Mouse (Mus musculus) kidney, embryonic 14.5 days (tissue): ENCODE measurements at regions not wholly inside any gene's neighbourhood (a gene's known extent, or its start where the extent isn't known, plus 50 kb on each side); places are given as distances from the start of the nearest gene placed in this dataset.

Experiments
- ATAC-seq: fragments of 200-750 bp; cut with Nextera tagmentation; 2 replicates; pipeline ENCODE4 v1.8.0; 2017; ENCODE audit warnings: moderate number of reproducible peaks, mild to moderate bottlenecking, moderate TSS enrichment, moderate library complexity; ENCODE audit not compliant: low FRiP score, low TSS enrichment
- H3K27ac ChIP-seq: fragments of 300-500 bp; sonication (generic); 2 replicates; pipeline ENCODE4 v1.5.1; 2014; ENCODE audit warnings: low read depth, mild to moderate bottlenecking, low read length, moderate library complexity, mixed read lengths
- H3K27me3 ChIP-seq: fragments of 300-500 bp; sonication (generic); 2 replicates; pipeline ENCODE4 v1.6.1; 2014; ENCODE audit warnings: mild to moderate bottlenecking, low read length; ENCODE audit not compliant: control insufficient read depth, insufficient read depth
- H3K36me3 ChIP-seq: fragments of 300-500 bp; sonication (generic); 2 replicates; pipeline ENCODE4 v1.6.1; 2014; ENCODE audit warnings: low read length, mixed read lengths; ENCODE audit not compliant: control insufficient read depth, insufficient read depth
- H3K4me1 ChIP-seq: fragments of 300-500 bp; sonication (generic); 2 replicates; pipeline ENCODE4 v1.6.1; 2014; ENCODE audit warnings: low read length, mixed read lengths; ENCODE audit not compliant: control insufficient read depth, insufficient read depth
- H3K4me2 ChIP-seq: fragments of 300-500 bp; sonication (generic); replicated peaks from 2 replicates; pipeline ENCODE4 v1.6.1; 2014; ENCODE audit warnings: low read depth, mild to moderate bottlenecking, low read length
- H3K4me3 ChIP-seq: fragments of 300-500 bp; sonication (generic); 2 replicates; pipeline ENCODE4 v1.5.1; 2014; ENCODE audit warnings: mild to moderate bottlenecking, low read length
- H3K9ac ChIP-seq: fragments of 300-500 bp; sonication (generic); 2 replicates; pipeline ENCODE4 v1.6.1; 2014; ENCODE audit warnings: low read depth, mild to moderate bottlenecking, low read length, moderate library complexity
- H3K9me3 ChIP-seq: fragments of 300-500 bp; sonication (generic); 2 replicates; pipeline ENCODE4 v1.6.1; 2016; ENCODE audit warnings: low read length; ENCODE audit not compliant: control insufficient read depth
- WGBS: fragments of 180-500 bp; shearing (Covaris S2); extraction: QIAGEN DNeasy Blood & Tissue Kit; methylation state at CpG from one replicate; pipeline ENCODE4 v1.1.7; 2014; 5-methylcytosine and 5-hydroxymethylcytosine counted together

DNA sequence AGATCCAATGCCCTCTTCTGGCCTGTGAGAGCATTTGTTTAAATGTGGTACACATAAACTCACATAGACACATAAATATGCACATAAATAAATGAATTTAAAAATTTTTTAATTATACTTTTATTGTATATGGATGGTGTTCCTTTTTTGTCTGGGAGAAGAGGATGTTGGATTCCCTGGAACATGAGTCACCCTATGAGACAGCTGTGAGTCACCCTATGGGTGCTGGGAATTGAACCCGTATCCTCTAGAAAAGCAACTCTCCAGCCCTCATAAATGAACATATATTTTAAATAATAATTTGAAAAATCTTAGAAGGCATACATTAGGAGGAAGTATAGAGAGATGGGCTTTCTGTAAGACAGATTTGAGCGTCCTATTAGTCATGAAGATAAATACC lies 76.1 kb upstream of the Dynlt3 start:
- Histone ChIP-seq H3K36me3 (no peaks in the 10 kb centered on the region), H3K4me2 (no peak overlapping the region), H3K9ac (no peak overlapping the region), H3K4me1 (no peaks in the 10 kb centered on the region), H3K9me3 (no peaks in the 10 kb centered on the region), H3K4me3 (no peak overlapping the region), H3K27ac (no peak overlapping the region), H3K27me3 (no peaks in the 10 kb centered on the region)
- no peak for ATAC-seq
- 87% methylated on average over 2 of the region's 2 CpGs for WGBS

GRCm38 (mm10) chrX:9742518-9742917 lies 79.7 kb upstream of the Dynlt3 start:
- H3K27me3 ChIP-seq: no peaks in the 10 kb centered on the region
- H3K27ac ChIP-seq: no peak overlapping the region
- H3K4me3 ChIP-seq: no peak overlapping the region
- ATAC-seq: no peak
- no peaks in the 10 kb centered on the region for H3K4me1 ChIP-seq
- no peaks in the 10 kb centered on the region for H3K36me3 ChIP-seq
- H3K4me2 ChIP-seq: no peak overlapping the region
- WGBS: 76% methylated on average over 3 of the region's 3 CpGs
- no peaks in the 10 kb centered on the region for H3K9me3 ChIP-seq
- no peak overlapping the region for H3K9ac ChIP-seq

- 27% methylated on average over 25 of the region's 27 CpGs for WGBS
These were observed 84.6 kb upstream of the Dynlt3 start for GRCm38 (mm10) chrX:9747305-9747938.

GRCm38 (mm10) chrX:9752954-9753572 lies 90.3 kb upstream of the Dynlt3 start:
- no peak overlapping the region for H3K4me3 ChIP-seq
- H3K27ac ChIP-seq: no peak overlapping the region
- no peak overlapping the region for H3K9ac ChIP-seq
- no peak for ATAC-seq
- 63% methylated on average over 5 of the region's 5 CpGs for WGBS
- H3K36me3 ChIP-seq: no peaks in the 10 kb centered on the region
- no peaks in the 10 kb centered on the region for H3K4me1 ChIP-seq
- H3K4me2 ChIP-seq: no peak overlapping the region
- H3K9me3 ChIP-seq: no peaks in the 10 kb centered on the region
- H3K27me3 ChIP-seq: no peaks in the 10 kb centered on the region

More at GRCm38 (mm10) chrX:9747305-9747938, 84.6 kb upstream of the Dynlt3 start:
- Histone ChIP-seq H3K4me2 (peak overlapping the region; percentile 45), H3K4me3 (peak overlapping the region; percentile 34), H3K9me3 (no peaks in the 10 kb centered on the region), H3K27ac (no peak overlapping the region), H3K36me3 (no peaks in the 10 kb centered on the region), H3K9ac (no peak overlapping the region), H3K4me1 (no peaks in the 10 kb centered on the region), H3K27me3 (no peaks in the 10 kb centered on the region)
- peak; percentile 80 for ATAC-seq

DNA sequence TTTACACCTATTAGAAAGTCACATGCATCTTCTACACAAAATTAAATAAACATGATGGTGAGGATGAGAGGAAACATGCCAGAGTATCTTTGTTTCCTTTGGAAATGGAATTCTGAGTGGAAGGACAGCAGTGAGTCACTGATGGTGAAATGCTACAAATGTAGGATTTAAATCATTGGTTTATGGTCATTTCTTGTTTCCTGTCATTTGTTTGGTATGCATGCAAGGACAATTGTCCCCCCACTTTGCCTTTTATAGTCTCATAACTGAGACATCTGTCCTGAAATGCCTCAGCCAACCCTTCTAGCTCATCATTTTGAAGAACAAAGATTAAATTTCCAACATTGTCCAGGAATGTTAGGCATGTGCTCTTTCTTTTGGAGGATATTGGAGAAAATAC lies 77.2 kb upstream of the Hypm start:
- Histone ChIP-seq H3K36me3 (no peaks in the 10 kb centered on the region), H3K27me3 (no peaks in the 10 kb centered on the region), H3K9me3 (no peaks in the 10 kb centered on the region), H3K4me1 (no peaks in the 10 kb centered on the region), H3K9ac (no peak overlapping the region), H3K4me3 (no peak overlapping the region), H3K27ac (no peak overlapping the region), H3K4me2 (no peak overlapping the region)
- no peak for ATAC-seq

DNA sequence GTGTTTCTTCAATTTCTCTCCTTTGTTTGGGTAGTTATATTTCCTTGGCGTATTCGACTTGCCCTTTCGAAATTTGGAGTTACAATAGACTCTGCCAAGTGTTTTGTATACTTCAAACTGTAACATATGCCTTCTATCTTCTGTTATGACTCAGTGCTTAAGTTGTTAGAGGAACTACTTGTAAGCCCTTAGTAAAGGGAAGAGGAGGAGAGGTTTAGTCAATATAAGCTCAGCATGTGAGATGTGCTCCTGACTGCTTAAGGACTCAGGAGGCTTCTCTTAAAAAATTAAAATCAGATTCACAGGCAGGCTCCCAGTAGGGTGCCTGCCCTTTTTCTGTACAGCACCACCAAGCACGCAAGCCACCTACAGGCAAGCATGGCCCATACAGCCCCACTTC lies 69.2 kb upstream of the Hypm start:
- Histone ChIP-seq H3K36me3 (no peaks in the 10 kb centered on the region), H3K4me1 (no peaks in the 10 kb centered on the region), H3K4me2 (no peak overlapping the region), H3K4me3 (no peak overlapping the region), H3K9ac (no peak overlapping the region), H3K9me3 (no peaks in the 10 kb centered on the region), H3K27me3 (no peaks in the 10 kb centered on the region), H3K27ac (no peak overlapping the region)
- ATAC-seq: no peak
- 90% methylated on average over 4 of the region's 4 CpGs for WGBS

GRCm38 (mm10) chrX:9789542-9789941 lies 57.2 kb upstream of the Hypm start:
- H3K4me1 ChIP-seq: no peaks in the 10 kb centered on the region
- no peak overlapping the region for H3K4me3 ChIP-seq
- 83% methylated on average over 3 of the region's 3 CpGs for WGBS
- no peak overlapping the region for H3K4me2 ChIP-seq
- H3K9ac ChIP-seq: no peak overlapping the region
- no peak overlapping the region for H3K27ac ChIP-seq
- no peaks in the 10 kb centered on the region for H3K9me3 ChIP-seq
- no peaks in the 10 kb centered on the region for H3K27me3 ChIP-seq
- ATAC-seq: no peak
- no peaks in the 10 kb centered on the region for H3K36me3 ChIP-seq
